Mouse (Mus musculus): ENCODE results near the gene Acap1. TPM values are rescaled to one million over a fixed set of nuclear protein-coding genes. Genes with fewer than 3 reads are reported as not detected.
"Not testable (repeated sequence)": the region's sequence is repeated elsewhere in the genome, so short reads cannot be mapped to it uniquely, and the experiment has no call there.

Gene Acap1
- total RNA-seq, 1 experiment = 9.6 TPM

DNA sequence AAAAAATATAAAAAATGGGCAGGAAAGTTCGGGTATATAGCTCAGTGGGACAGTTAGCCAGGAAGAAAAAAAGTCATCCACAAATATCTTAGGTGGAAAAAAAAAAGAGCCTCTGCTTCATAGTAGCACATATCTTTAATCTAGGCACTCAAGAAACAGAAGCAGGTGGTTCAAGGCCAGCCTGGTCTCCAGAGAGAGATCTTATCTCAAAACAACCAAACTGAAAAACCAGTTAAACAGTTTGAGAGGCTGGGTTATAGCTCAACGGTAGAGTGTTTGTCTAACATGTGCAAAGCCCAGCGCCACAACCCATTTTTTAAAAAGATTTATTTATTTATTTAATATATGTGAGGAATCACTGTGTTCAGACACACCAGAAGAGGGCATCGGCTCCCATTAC, 37.7 kb upstream of the Acap1 start:
- Histone ChIP-seq H3K9ac (ENCODE audit: insufficient read depth, low read depth, low read length, poor library complexity, severe bottlenecking) (no peak overlapping the region), H3K4me3 (ENCODE audit: insufficient read depth in 1 of 2, low read depth in 1 of 2, low read length in 2 of 2, poor library complexity in 1 of 2, severe bottlenecking in 1 of 2) (no peak overlapping the region), H3K9me3 (ENCODE audit: control insufficient read depth, insufficient read depth, low read depth, low read length) (no peaks in the 10 kb centered on the region), H3K4me1 (ENCODE audit: control insufficient read depth in 2 of 2, insufficient read depth in 2 of 2, low read length in 2 of 2, poor library complexity in 1 of 2) (peaks cover 0 to 10% of the 10 kb centered on the region in 2 experiments; a peak in 2 of 4 replicates), H3K27ac (ENCODE audit: insufficient read depth, low read depth, low read length, poor library complexity, severe bottlenecking) (no peak overlapping the region), H3K36me3 (ENCODE audit: control insufficient read depth, insufficient read depth, low read length, poor library complexity, severe bottlenecking) (no peaks in the 10 kb centered on the region)
- TF ChIP-seq ZNF384 (IDR thresholded peaks at IDR 0.05; ENCODE audit: low read depth, low read length) (no peak), HCFC1 (IDR thresholded peaks at IDR 0.05; ENCODE audit: borderline replicate concordance, insufficient read depth, low read length) (no peak), CHD2 (IDR thresholded peaks at IDR 0.05; ENCODE audit: low read depth, low read length) (no peak), MAFK (IDR thresholded peaks at IDR 0.05; ENCODE audit: insufficient read depth, low read depth, low read length) (no peak), ZC3H11A (IDR thresholded peaks at IDR 0.05; ENCODE audit: borderline replicate concordance, low read depth, low read length) (no peak)
- no peak for DNase-seq (ENCODE audit: low read depth, low spot score)
- in situ Hi-C loops (cut with MboI; ENCODE audit: low sequenced_read_pairs in 2 of 2, unreplicated experiment in 2 of 2) = loop anchor here in 1 of 2 experiments (10.0 kb wide), 1 partner anchor 282 kb away; the partner anchor contains the start of gene Slc16a11

DNA sequence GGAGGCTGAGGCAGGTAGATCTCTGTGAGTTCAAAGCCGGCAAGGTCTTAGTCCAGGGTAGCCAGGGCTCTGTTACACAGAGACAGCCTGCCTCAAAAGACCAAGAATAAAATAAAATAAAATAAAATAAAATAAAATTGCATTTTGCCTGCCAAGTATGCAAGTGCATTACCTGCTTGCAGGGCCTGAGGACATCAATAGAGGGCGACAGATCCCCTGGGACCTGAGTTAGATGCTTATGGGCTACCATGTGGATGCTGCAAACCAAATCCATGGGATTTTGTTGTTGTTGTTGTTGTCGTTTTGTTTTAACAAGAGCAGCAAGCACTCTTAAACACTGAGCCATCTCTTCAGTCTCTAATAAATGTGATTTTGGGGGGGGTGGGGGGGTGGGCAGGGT, 36.9 kb upstream of the Acap1 start:
- Histone ChIP-seq H3K36me3 (ENCODE audit: control insufficient read depth, insufficient read depth, low read length, poor library complexity, severe bottlenecking) (no peaks in the 10 kb centered on the region), H3K27ac (ENCODE audit: insufficient read depth, low read depth, low read length, poor library complexity, severe bottlenecking) (no peak overlapping the region), H3K9me3 (ENCODE audit: control insufficient read depth, insufficient read depth, low read depth, low read length) (no peaks in the 10 kb centered on the region), H3K4me3 (ENCODE audit: insufficient read depth in 1 of 2, low read depth in 1 of 2, low read length in 2 of 2, poor library complexity in 1 of 2, severe bottlenecking in 1 of 2) (no peak overlapping the region), H3K9ac (ENCODE audit: insufficient read depth, low read depth, low read length, poor library complexity, severe bottlenecking) (no peak overlapping the region), H3K4me1 (ENCODE audit: control insufficient read depth in 2 of 2, insufficient read depth in 2 of 2, low read length in 2 of 2, poor library complexity in 1 of 2) (peaks cover 0 to 7% of the 10 kb centered on the region in 2 experiments; a peak in 2 of 4 replicates)
- in situ Hi-C loops (cut with MboI; ENCODE audit: low sequenced_read_pairs in 2 of 2, unreplicated experiment in 2 of 2) = loop anchor here in 1 of 2 experiments (10.0 kb wide), 1 partner anchor 283 kb away; the partner anchor contains the start of gene Slc16a11
- DNase-seq (ENCODE audit: low read depth, low spot score) = no peak
- TF ChIP-seq ZC3H11A (IDR thresholded peaks at IDR 0.05; ENCODE audit: borderline replicate concordance, low read depth, low read length) (no peak), ZNF384 (IDR thresholded peaks at IDR 0.05; ENCODE audit: low read depth, low read length) (no peak), MAFK (IDR thresholded peaks at IDR 0.05; ENCODE audit: insufficient read depth, low read depth, low read length) (no peak), HCFC1 (IDR thresholded peaks at IDR 0.05; ENCODE audit: borderline replicate concordance, insufficient read depth, low read length) (no peak), CHD2 (IDR thresholded peaks at IDR 0.05; ENCODE audit: low read depth, low read length) (no peak)

DNA sequence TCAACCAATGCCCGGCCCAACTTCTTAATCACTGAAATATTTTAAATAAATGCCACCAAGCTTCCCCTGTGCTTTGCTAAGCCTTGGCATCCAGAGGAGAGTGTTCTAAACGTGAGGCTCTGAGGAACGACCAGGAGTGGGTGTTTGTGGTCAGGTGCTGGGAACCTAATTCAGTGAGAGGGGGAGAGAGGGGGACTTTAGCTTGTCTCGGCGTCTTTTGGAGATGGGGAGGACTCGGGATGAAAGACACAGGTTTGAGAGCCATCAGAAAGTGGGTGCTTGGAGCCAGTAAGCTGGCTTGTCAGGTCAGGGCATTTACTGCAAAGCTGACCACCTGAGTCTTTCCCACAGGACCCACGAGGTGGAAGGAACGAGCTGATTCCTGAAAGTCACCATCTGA, 36.4 kb upstream of the Acap1 start:
- no peak overlapping the region for H3K27ac ChIP-seq (ENCODE audit: insufficient read depth, low read depth, low read length, poor library complexity, severe bottlenecking)
- no peak for TF ChIP-seq MAFK (IDR thresholded peaks at IDR 0.05; ENCODE audit: insufficient read depth, low read depth, low read length)
- no peak for TF ChIP-seq ZNF384 (IDR thresholded peaks at IDR 0.05; ENCODE audit: low read depth, low read length)
- TF ChIP-seq HCFC1 (IDR thresholded peaks at IDR 0.05; ENCODE audit: borderline replicate concordance, insufficient read depth, low read length) = no peak
- TF ChIP-seq ZC3H11A (IDR thresholded peaks at IDR 0.05; ENCODE audit: borderline replicate concordance, low read depth, low read length) = no peak
- no peak for TF ChIP-seq CHD2 (IDR thresholded peaks at IDR 0.05; ENCODE audit: low read depth, low read length)
- H3K9me3 ChIP-seq (ENCODE audit: control insufficient read depth, insufficient read depth, low read depth, low read length) = no peaks in the 10 kb centered on the region
- H3K9ac ChIP-seq (ENCODE audit: insufficient read depth, low read depth, low read length, poor library complexity, severe bottlenecking) = no peak overlapping the region
- DNase-seq (ENCODE audit: low read depth, low spot score) = no peak
- no peaks in the 10 kb centered on the region for H3K36me3 ChIP-seq (ENCODE audit: control insufficient read depth, insufficient read depth, low read length, poor library complexity, severe bottlenecking)
- in situ Hi-C loops (cut with MboI; ENCODE audit: low sequenced_read_pairs in 2 of 2, unreplicated experiment in 2 of 2) = loop anchor here in 1 of 2 experiments (10.0 kb wide), 1 partner anchor 283 kb away; the partner anchor contains the start of gene Slc16a11
- no peak overlapping the region for H3K4me3 ChIP-seq (ENCODE audit: insufficient read depth in 1 of 2, low read depth in 1 of 2, low read length in 2 of 2, poor library complexity in 1 of 2, severe bottlenecking in 1 of 2)
- H3K4me1 ChIP-seq (ENCODE audit: control insufficient read depth in 2 of 2, insufficient read depth in 2 of 2, low read length in 2 of 2, poor library complexity in 1 of 2) = peaks cover 0 to 4% of the 10 kb centered on the region in 2 experiments; a peak in 2 of 4 replicates

DNA sequence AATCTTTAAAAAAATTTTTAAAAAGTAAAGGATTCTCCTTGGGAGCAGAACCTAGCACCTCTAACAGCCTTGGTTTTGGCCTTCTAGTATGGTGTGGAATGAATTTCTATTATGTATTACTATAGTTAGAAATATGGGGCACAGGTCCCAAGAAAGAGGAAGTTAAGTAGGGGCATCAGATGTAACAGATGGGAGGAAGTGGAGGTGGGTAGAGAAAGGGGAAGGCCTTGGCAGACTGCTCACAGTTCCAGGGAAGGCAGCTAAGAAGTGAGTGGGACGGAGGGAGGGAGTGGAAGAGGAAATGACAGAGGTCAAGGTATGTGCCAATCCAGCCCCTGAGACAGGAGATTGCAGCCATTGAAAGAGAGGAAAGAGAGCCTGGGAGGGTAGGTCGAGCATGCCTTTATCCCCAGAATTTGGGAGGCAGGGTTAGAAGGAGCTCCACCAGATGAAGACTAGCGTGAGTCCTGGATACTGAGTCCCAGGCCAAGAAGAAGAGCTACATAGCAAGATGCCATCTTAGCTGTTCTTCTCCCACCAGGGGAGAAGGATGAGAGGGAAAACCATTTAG, 35.7 kb upstream of the Acap1 start:
- no peak for TF ChIP-seq HCFC1 (IDR thresholded peaks at IDR 0.05; ENCODE audit: borderline replicate concordance, insufficient read depth, low read length)
- TF ChIP-seq ZC3H11A (IDR thresholded peaks at IDR 0.05; ENCODE audit: borderline replicate concordance, low read depth, low read length) = no peak
- no peak for TF ChIP-seq CHD2 (IDR thresholded peaks at IDR 0.05; ENCODE audit: low read depth, low read length)
- TF ChIP-seq MAFK (IDR thresholded peaks at IDR 0.05; ENCODE audit: insufficient read depth, low read depth, low read length) = no peak
- TF ChIP-seq ZNF384 (IDR thresholded peaks at IDR 0.05; ENCODE audit: low read depth, low read length) = no peak
- in situ Hi-C loops (cut with MboI; ENCODE audit: low sequenced_read_pairs in 2 of 2, unreplicated experiment in 2 of 2) = loop anchor here in 1 of 2 experiments (10.0 kb wide), 1 partner anchor 284 kb away; the partner anchor contains the start of gene Slc16a11
- no peaks in the 10 kb centered on the region for H3K36me3 ChIP-seq (ENCODE audit: control insufficient read depth, insufficient read depth, low read length, poor library complexity, severe bottlenecking)
- H3K4me1 ChIP-seq (ENCODE audit: control insufficient read depth in 2 of 2, insufficient read depth in 2 of 2, low read length in 2 of 2, poor library complexity in 1 of 2) = no peaks in the 10 kb centered on the region; a peak in 2 of 4 replicates
- H3K9ac ChIP-seq (ENCODE audit: insufficient read depth, low read depth, low read length, poor library complexity, severe bottlenecking) = no peak overlapping the region
- H3K9me3 ChIP-seq (ENCODE audit: control insufficient read depth, insufficient read depth, low read depth, low read length) = no peaks in the 10 kb centered on the region
- no peak overlapping the region for H3K27ac ChIP-seq (ENCODE audit: insufficient read depth, low read depth, low read length, poor library complexity, severe bottlenecking)
- DNase-seq (ENCODE audit: low read depth, low spot score) = no peak
- H3K4me3 ChIP-seq (ENCODE audit: insufficient read depth in 1 of 2, low read depth in 1 of 2, low read length in 2 of 2, poor library complexity in 1 of 2, severe bottlenecking in 1 of 2) = no peak overlapping the region

DNA sequence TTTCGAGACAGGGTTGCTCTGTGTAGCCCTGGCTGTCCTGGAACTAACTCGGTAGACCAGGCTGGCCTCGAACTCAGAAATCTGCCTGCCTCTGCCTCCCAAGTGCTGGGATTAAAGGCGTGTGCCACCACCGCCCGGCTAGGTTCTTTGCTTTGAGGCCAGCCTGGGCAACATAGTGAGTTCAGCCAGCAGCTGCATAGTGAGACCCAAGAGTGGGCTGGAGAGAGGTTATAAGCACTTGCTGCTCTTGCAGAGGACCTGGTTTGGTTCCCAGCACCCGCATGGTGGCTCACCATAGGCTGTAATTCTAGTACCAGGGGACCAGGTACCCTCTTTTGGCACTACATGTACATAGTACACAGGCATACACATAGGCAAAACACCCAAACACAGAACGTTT, 34.8 kb upstream of the Acap1 start:
- not testable (repeated sequence) for H3K4me1 ChIP-seq (ENCODE audit: control insufficient read depth in 2 of 2, insufficient read depth in 2 of 2, low read length in 2 of 2, poor library complexity in 1 of 2); H3K9ac ChIP-seq (ENCODE audit: insufficient read depth, low read depth, low read length, poor library complexity, severe bottlenecking); H3K4me3 ChIP-seq (ENCODE audit: insufficient read depth in 1 of 2, low read depth in 1 of 2, low read length in 2 of 2, poor library complexity in 1 of 2, severe bottlenecking in 1 of 2); H3K27ac ChIP-seq (ENCODE audit: insufficient read depth, low read depth, low read length, poor library complexity, severe bottlenecking); H3K9me3 ChIP-seq (ENCODE audit: control insufficient read depth, insufficient read depth, low read depth, low read length); DNase-seq (ENCODE audit: low read depth, low spot score); H3K36me3 ChIP-seq (ENCODE audit: control insufficient read depth, insufficient read depth, low read length, poor library complexity, severe bottlenecking)
- in situ Hi-C loops (cut with MboI; ENCODE audit: low sequenced_read_pairs in 2 of 2, unreplicated experiment in 2 of 2) = loop anchor here in 1 of 2 experiments (10.0 kb wide), 1 partner anchor 285 kb away; the partner anchor contains the start of gene Slc16a11

Measured in ES-E14 (cell line).